Mouse (Mus musculus) brain, embryonic 14.5 days (tissue): ENCODE data around the gene Slc6a4.

Source experiments
- CTCF ChIP-seq: fragments of 200-500 bp; IDR thresholded peaks from 2 replicates; pipeline ENCODE4 v1.5.1; 2012; ENCODE audit warnings: inconsistent platforms, mild to moderate bottlenecking, moderate library complexity, borderline replicate concordance; ENCODE audit not compliant: insufficient read depth, insufficient read length; ENCODE audit errors: extremely low read depth
- POLR2A ChIP-seq: fragments of 200-500 bp; IDR thresholded peaks from 2 replicates; pipeline ENCODE4 v1.6.1; 2012; ENCODE audit warnings: mild to moderate bottlenecking, inconsistent platforms, borderline replicate concordance; ENCODE audit not compliant: poor library complexity, insufficient read depth, insufficient read length, severe bottlenecking; ENCODE audit errors: extremely low read depth

- TF ChIP-seq POLR2A = no peak
- TF ChIP-seq CTCF = no peak
These were observed 44.4 kb downstream of the Slc6a4 start for GRCm38 (mm10) chr11:77042816-77043215.
